Mouse (Mus musculus): ENCODE results near the gene Dynlt1f. TPM values are rescaled to one million over a fixed set of nuclear protein-coding genes. Genes with fewer than 3 reads are reported as not detected.
"Not testable (repeated sequence)": the region's sequence is repeated elsewhere in the genome, so short reads cannot be mapped to it uniquely, and the experiment has no call there.

Gene Dynlt1f
- total and polyA plus RNA-seq, 2 experiments = 5.3 to 9.5 TPM

DNA sequence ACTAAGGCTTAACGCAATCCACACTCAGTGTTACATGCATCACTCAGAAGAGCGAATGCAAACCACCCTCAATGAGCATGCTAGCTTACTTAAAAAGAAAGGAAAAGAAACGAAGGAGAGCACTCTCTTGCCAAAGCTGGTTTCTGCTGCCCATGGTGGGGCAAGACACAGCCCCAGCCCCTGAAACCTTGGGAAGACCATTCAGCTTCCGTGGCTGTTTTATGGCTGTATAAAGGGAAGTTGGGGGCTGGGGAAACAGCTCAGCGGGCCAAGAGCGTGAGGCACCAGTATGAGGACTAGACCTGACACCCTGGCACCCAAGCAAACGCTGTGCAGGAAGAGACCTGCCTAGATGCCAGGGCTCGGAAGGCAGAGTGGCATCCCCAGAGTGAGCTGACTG is 17.3 kb downstream of the Dynlt1f start:
- WGBS = 82% methylated on average over 8 of the region's 8 CpGs
- DNase-seq (ENCODE audit: extremely low read depth, low read depth, low spot score); H3K4me3 ChIP-seq (ENCODE audit: insufficient read depth, low read depth, low read length); H3K4me1 ChIP-seq (ENCODE audit: control insufficient read depth, insufficient read depth, low read length); H3K27me3 ChIP-seq (ENCODE audit: control insufficient read depth, insufficient read depth, low read length); H3K79me2 ChIP-seq (ENCODE audit: control insufficient read depth, insufficient read depth, low read length); H3K9ac ChIP-seq (ENCODE audit: low read depth, low read length); H3K36me3 ChIP-seq (ENCODE audit: control insufficient read depth, insufficient read depth, low read length); H3K27ac ChIP-seq (replicated peaks; ENCODE audit: insufficient read depth, low read depth, low read length): not testable (repeated sequence)

- H3K36me3 ChIP-seq (ENCODE audit: control insufficient read depth, insufficient read depth, low read length); H3K9ac ChIP-seq (ENCODE audit: low read depth, low read length); H3K27ac ChIP-seq (replicated peaks; ENCODE audit: insufficient read depth, low read depth, low read length); H3K4me1 ChIP-seq (ENCODE audit: control insufficient read depth, insufficient read depth, low read length); H3K4me3 ChIP-seq (ENCODE audit: insufficient read depth, low read depth, low read length); H3K27me3 ChIP-seq (ENCODE audit: control insufficient read depth, insufficient read depth, low read length); DNase-seq (ENCODE audit: extremely low read depth, low read depth, low spot score); H3K79me2 ChIP-seq (ENCODE audit: control insufficient read depth, insufficient read depth, low read length): not testable (repeated sequence)
- WGBS = 91% methylated on average over 4 of the region's 4 CpGs
Observed at GRCm38 (mm10) chr17:6637434-6637833, 18.3 kb downstream of the Dynlt1f start.

- Histone ChIP-seq H3K79me2 (ENCODE audit: control insufficient read depth, insufficient read depth, low read length) (no peaks in the 10 kb centered on the region), H3K36me3 (ENCODE audit: control insufficient read depth, insufficient read depth, low read length) (no peaks in the 10 kb centered on the region), H3K9ac (ENCODE audit: low read depth, low read length) (no peak overlapping the region), H3K27me3 (ENCODE audit: control insufficient read depth, insufficient read depth, low read length) (no peaks in the 10 kb centered on the region), H3K4me1 (ENCODE audit: control insufficient read depth, insufficient read depth, low read length) (no peaks in the 10 kb centered on the region), H3K27ac (replicated peaks; ENCODE audit: insufficient read depth, low read depth, low read length) (no peak overlapping the region), H3K4me3 (ENCODE audit: insufficient read depth, low read depth, low read length) (no peak overlapping the region)
- no peak for TF ChIP-seq POLR2A (IDR thresholded peaks at IDR 0.05; ENCODE audit: extremely low read depth, insufficient read depth, low read length)
- TF ChIP-seq CTCF (IDR thresholded peaks at IDR 0.05; ENCODE audit: low read depth, low read length) = no peak
- 76% methylated on average over 5 of the region's 5 CpGs for WGBS
- DNase-seq (ENCODE audit: extremely low read depth, low read depth, low spot score) = no peak
Observed at GRCm38 (mm10) chr17:6636861-6637260, 18.8 kb downstream of the Dynlt1f start.

DNA sequence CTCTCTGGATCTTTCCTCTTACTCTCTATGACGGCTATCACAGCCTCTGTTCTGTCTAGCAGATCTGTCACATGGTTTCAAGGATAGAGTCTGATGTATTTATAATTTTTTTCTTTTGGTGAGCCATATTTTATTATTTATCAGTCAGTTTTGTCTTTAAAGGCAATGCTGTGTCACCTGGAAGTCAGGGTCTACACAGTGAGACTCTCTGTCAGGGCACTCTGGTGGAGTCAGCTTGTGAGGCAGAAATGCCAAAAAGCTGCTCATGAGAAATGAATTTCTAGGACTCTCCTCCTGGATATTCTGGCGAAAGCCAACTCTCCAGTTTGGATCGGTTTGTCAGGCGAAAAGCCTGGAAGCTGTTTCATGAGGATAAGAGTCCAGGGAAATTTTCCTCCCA is 19.9 kb downstream of the Dynlt1f start:
- H3K79me2 ChIP-seq (ENCODE audit: control insufficient read depth, insufficient read depth, low read length); H3K4me3 ChIP-seq (ENCODE audit: insufficient read depth, low read depth, low read length); H3K36me3 ChIP-seq (ENCODE audit: control insufficient read depth, insufficient read depth, low read length); H3K4me1 ChIP-seq (ENCODE audit: control insufficient read depth, insufficient read depth, low read length); H3K27me3 ChIP-seq (ENCODE audit: control insufficient read depth, insufficient read depth, low read length); H3K9ac ChIP-seq (ENCODE audit: low read depth, low read length); H3K27ac ChIP-seq (replicated peaks; ENCODE audit: insufficient read depth, low read depth, low read length); DNase-seq (ENCODE audit: extremely low read depth, low read depth, low spot score): not testable (repeated sequence)
- WGBS = 68% methylated on average over 2 of the region's 4 CpGs

GRCm38 (mm10) chr17:6632850-6633249 is 22.9 kb downstream of the Dynlt1f start:
- H3K4me1 ChIP-seq (ENCODE audit: control insufficient read depth, insufficient read depth, low read length); H3K27me3 ChIP-seq (ENCODE audit: control insufficient read depth, insufficient read depth, low read length); DNase-seq (ENCODE audit: extremely low read depth, low read depth, low spot score); H3K79me2 ChIP-seq (ENCODE audit: control insufficient read depth, insufficient read depth, low read length); H3K4me3 ChIP-seq (ENCODE audit: insufficient read depth, low read depth, low read length); H3K27ac ChIP-seq (replicated peaks; ENCODE audit: insufficient read depth, low read depth, low read length); H3K36me3 ChIP-seq (ENCODE audit: control insufficient read depth, insufficient read depth, low read length); H3K9ac ChIP-seq (ENCODE audit: low read depth, low read length): not testable (repeated sequence)
- 96% methylated on average over 6 of the region's 6 CpGs for WGBS

GRCm38 (mm10) chr17:6630398-6630797 is 25.3 kb downstream of the Dynlt1f start:
- not testable (repeated sequence) for H3K4me1 ChIP-seq (ENCODE audit: control insufficient read depth, insufficient read depth, low read length); H3K4me3 ChIP-seq (ENCODE audit: insufficient read depth, low read depth, low read length); DNase-seq (ENCODE audit: extremely low read depth, low read depth, low spot score); H3K36me3 ChIP-seq (ENCODE audit: control insufficient read depth, insufficient read depth, low read length); H3K27ac ChIP-seq (replicated peaks; ENCODE audit: insufficient read depth, low read depth, low read length); H3K79me2 ChIP-seq (ENCODE audit: control insufficient read depth, insufficient read depth, low read length); H3K27me3 ChIP-seq (ENCODE audit: control insufficient read depth, insufficient read depth, low read length); H3K9ac ChIP-seq (ENCODE audit: low read depth, low read length)
- 93% methylated on average over 4 of the region's 4 CpGs for WGBS

GRCm38 (mm10) chr17:6624926-6625558 is 30.7 kb downstream of the Dynlt1f start:
- not testable (repeated sequence) for H3K36me3 ChIP-seq (ENCODE audit: control insufficient read depth, insufficient read depth, low read length); DNase-seq (ENCODE audit: extremely low read depth, low read depth, low spot score); H3K27me3 ChIP-seq (ENCODE audit: control insufficient read depth, insufficient read depth, low read length); H3K27ac ChIP-seq (replicated peaks; ENCODE audit: insufficient read depth, low read depth, low read length); H3K4me3 ChIP-seq (ENCODE audit: insufficient read depth, low read depth, low read length); H3K4me1 ChIP-seq (ENCODE audit: control insufficient read depth, insufficient read depth, low read length); H3K9ac ChIP-seq (ENCODE audit: low read depth, low read length); H3K79me2 ChIP-seq (ENCODE audit: control insufficient read depth, insufficient read depth, low read length)
- WGBS = 50% methylated on average over 1 of the region's 6 CpGs

DNA sequence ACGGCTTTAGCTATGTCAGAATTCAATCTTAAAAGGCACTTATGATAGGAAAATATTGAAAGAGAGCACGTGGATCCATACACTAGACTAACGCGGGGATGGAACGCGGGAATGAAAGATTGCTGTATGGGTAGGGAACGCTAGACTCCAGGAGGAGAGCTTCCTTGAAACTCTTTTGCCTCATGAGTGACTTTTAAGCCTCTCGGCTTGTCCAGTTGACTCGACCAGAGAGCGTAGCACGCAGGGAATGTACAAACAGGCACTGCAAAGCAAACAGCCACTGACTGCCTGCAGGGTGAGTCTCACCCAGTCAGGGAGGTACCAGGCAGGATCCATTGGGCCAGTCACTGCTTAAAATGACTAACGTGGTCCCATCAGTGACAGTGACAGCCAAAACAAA is 33.7 kb downstream of the Dynlt1f start:
- WGBS = 74% methylated on average over 11 of the region's 12 CpGs

DNA sequence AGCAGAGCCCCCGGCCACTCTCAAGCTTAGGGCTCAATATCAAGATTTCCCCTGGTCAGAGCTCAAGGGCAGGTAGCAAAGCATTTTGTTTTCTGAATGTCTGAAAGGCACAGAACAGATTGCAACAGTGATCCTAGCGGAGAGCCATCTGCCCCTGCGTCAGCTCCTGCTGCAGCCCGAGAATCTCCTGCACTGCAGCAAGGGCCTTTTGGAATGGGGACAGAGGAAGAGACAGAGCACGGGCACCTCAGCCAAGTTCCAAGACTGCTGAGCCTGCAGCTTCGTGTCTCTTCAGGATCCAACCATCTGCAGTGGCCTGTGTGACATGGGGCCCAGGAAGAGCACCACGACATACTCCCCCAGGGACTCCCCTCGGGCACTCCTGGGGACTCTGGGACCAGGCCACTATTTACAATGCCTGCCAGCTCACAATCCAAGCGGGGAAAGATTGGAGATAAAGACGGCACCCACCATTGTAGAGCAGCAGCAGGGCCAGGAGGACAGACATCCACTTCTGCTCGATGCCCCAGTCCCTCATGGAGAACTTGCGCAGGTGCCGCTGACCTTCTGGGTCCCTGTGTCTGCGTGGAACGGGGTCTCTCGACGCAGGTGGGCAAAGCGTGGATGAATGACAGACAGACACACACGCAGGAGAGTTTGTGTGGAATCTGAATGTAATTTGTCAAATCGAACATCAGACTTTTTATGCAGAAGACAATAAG is 34.8 kb downstream of the Dynlt1f start:
- not testable (repeated sequence) for H3K9ac ChIP-seq (ENCODE audit: low read depth, low read length); DNase-seq (ENCODE audit: extremely low read depth, low read depth, low spot score); H3K4me3 ChIP-seq (ENCODE audit: insufficient read depth, low read depth, low read length); H3K79me2 ChIP-seq (ENCODE audit: control insufficient read depth, insufficient read depth, low read length); H3K36me3 ChIP-seq (ENCODE audit: control insufficient read depth, insufficient read depth, low read length); H3K27me3 ChIP-seq (ENCODE audit: control insufficient read depth, insufficient read depth, low read length); H3K27ac ChIP-seq (replicated peaks; ENCODE audit: insufficient read depth, low read depth, low read length); H3K4me1 ChIP-seq (ENCODE audit: control insufficient read depth, insufficient read depth, low read length)
- 69% methylated on average over 18 of the region's 20 CpGs for WGBS

More for the DNA sequence above, 33.7 kb downstream of the Dynlt1f start:
- not testable (repeated sequence) for DNase-seq (ENCODE audit: extremely low read depth, low read depth, low spot score); H3K9ac ChIP-seq (ENCODE audit: low read depth, low read length); H3K36me3 ChIP-seq (ENCODE audit: control insufficient read depth, insufficient read depth, low read length); H3K79me2 ChIP-seq (ENCODE audit: control insufficient read depth, insufficient read depth, low read length); H3K4me3 ChIP-seq (ENCODE audit: insufficient read depth, low read depth, low read length); H3K4me1 ChIP-seq (ENCODE audit: control insufficient read depth, insufficient read depth, low read length); H3K27ac ChIP-seq (replicated peaks; ENCODE audit: insufficient read depth, low read depth, low read length); H3K27me3 ChIP-seq (ENCODE audit: control insufficient read depth, insufficient read depth, low read length)

Data from liver, adult 2 months (tissue).